Mouse (Mus musculus): ENCODE results near the gene Ces1c.

- no peak for TF ChIP-seq HCFC1 (IDR thresholded peaks at IDR 0.05; ENCODE audit: borderline replicate concordance, insufficient read depth, low read length)
- TF ChIP-seq ZNF384 (IDR thresholded peaks at IDR 0.05; ENCODE audit: low read depth, low read length) = 0 out of 2 replicates have a peak, but pooled peaks have one; percentile 53
- TF ChIP-seq ZC3H11A (IDR thresholded peaks at IDR 0.05; ENCODE audit: borderline replicate concordance, low read depth, low read length) = no peak
- TF ChIP-seq MAFK (IDR thresholded peaks at IDR 0.05; ENCODE audit: insufficient read depth, low read depth, low read length) = no peak
These were observed 39.8 kb downstream of the Ces1c start for GRCm38 (mm10) chr8:93091324-93091723.
